Mouse (Mus musculus): Measurements from ENCODE around the gene Amy1. TPM values are rescaled to one million over a fixed set of nuclear protein-coding genes. Genes with fewer than 3 reads are reported as not detected.

Gene Amy1
- total RNA-seq (2023), result 1 to 10 TPM in 1 of 2 experiments, not detected in 1; 1.5 TPM

GRCm38 (mm10) chr3:113606599-113606998, at the start of gene Amy1:
TSS of gene Amy1 (minus strand) at chr3:113606699.

GRCm38 (mm10) chr3:113629606-113630359, 23.3 kb upstream of the Amy1 start, which contains the start of gene Rnpc3:
TSS of gene Rnpc3 (minus strand) at chr3:113630149.

GRCm38 (mm10) chr3:113532328-113532727, 74.2 kb downstream of the Amy1 start, which contains the start of gene Amy2a1:
TSS of gene Amy2a1 (minus strand) at chr3:113532428.

Other genes with a start within 250 kb of the Amy1 start
- gene Amy2a1, start 74.3 kb downstream of the Amy1 start, total RNA-seq (2023), result not detected
- 10 to 100 TPM; 66.9 to 84.0 TPM for gene Rnpc3, start 23.4 kb upstream of the Amy1 start, total RNA-seq (2023)